Mouse (Mus musculus): ENCODE measurements around the gene Ackr1.
A peak's percentile ranks its signal among the peaks of the same experiment; 100 is the strongest.
"Not testable (repeated sequence)": the region's sequence is repeated elsewhere in the genome, so short reads cannot be mapped to it uniquely, and the experiment has no call there.

The Ackr1 gene

DNA sequence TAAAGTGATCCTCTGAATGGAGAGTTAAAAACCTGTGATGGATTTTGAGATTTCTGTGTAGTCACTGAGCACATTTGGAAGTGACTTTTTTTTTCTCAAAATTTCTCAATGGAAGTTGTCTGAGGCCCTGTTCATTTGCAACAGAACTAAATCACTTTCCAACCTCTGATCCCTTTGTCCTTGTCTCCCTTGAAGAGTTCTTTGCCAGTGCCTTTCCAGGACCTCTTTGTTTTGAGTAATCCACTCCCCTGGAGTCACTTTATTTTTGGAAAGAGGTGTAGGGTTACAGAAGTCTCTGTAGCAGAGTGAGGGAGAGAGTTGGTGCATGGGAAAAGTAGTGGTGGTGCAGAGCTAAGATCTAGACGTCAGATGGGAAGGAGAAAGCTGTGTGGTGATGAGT lies 15.0 kb upstream of the Ackr1 start:
- DNase-seq = no peak

DNA sequence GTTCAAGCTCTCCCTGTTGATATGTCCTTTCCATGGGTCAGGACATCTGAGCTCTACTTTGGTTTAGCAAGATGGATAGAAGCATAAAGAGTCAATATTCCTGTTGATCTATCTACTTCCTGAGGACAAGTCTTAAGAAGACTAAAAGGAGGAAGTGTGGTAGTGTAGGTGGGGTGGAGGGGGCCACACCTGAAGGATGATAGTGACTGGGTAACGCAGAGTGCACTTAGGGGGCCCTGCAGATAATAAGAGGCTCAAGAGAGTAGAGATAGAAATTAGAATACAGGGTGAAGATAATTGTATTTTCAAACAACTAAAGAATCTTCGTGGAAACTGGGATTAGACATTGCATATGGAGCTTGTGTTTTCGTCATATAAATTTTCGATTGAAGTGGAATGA lies 11.6 kb upstream of the Ackr1 start:
- no peak for DNase-seq

DNA sequence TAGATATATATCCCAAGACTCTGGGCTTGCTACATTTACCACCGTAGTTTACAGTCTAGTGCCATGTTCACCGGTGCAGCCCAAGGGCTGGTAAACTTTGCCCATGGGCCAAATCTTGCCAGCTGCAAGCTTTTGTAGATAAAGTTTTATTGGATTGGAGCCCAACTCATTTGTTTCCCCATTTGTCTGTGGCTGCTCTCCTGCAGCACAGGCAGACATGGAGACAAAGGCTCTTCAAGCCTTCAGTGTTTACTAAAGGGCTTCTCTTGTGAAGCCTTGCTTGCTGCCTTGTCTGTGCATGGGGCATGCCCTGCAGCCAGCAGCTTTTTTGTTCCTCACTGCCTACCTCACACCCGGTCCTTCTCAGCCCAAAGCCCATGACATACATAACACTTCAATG lies 10.4 kb upstream of the Ackr1 start:
- no peak for DNase-seq

DNA sequence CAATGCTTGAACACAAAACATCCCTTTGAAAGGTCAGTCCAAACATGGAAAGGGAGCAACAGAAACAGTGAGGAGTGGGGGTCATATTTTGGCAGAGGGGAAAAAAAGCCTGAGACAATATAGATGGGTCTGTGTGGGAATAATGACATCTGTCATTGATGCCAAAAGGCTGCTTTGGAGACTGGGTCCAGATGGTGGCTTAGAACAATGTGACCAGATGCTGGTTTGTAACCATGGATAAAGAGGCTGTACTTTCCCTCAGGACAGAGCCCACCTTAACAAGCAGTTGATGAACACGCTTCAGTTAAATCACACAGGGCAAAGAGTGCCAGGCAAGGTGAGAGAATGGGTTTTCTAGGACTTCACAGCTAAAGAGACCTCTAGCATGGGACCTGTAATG lies 8.9 kb upstream of the Ackr1 start:
- DNase-seq = peak in 1 of 2 experiments; percentile 42

DNA sequence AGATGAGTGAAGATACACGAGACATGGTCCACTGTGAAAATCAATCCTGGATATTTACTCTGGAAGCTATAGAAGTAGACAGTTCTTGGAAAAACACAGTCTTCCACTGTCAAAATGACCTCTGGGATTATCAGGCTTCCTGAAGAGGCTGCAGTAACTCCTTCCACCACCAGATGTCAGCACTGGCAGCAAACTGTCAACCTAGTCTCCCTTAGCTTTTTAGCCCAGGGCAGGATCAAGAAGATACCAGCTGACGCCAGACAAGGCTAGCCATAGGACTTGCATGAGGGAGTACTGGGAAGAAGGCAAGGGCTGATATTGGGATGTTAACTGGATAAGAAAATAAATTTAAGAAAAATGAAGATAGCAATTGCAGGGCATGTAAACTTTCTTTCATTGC lies 6.0 kb upstream of the Ackr1 start:
- DNase-seq = peak; percentile 87 to 91

DNA sequence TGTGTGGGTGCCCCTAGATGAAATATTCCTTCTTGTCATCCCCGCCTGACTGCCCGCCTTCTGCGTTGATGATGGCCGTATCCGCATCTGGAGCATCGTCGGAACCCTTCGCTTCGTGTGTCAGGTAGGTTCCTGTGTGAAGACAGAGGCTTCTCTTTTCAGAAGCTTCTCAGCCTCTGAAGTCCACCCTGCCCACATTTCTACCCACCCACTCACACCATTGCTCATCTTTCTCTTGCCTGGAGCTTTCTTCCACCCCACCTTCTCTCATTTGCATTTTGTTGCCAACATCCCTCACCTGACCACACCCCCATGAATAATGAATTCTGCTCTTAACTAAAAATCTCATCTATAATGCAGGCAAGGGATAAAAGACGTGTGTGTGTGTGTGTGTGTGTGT lies 3.5 kb upstream of the Ackr1 start:
- DNase-seq = no peak

DNA sequence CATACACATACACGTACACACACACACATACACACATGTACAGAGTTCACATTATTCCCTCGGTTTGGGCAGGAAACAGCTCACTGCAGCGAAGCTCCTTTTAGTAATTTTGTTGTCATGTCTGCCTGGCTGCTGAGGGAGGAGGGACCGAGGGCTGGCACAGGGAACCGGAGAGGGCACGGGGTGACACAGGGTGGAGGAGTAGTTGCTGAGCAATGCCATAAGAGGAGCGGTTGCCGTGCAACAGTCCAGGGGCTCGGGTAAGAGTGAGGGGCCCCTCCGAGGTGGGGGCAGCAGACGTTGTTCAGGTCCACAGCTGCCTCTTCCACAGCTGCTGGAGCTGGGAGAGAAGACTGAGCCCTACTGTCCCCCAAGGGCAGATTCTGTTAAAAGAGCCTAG lies 2.4 kb upstream of the Ackr1 start:
- no peak for DNase-seq

DNA sequence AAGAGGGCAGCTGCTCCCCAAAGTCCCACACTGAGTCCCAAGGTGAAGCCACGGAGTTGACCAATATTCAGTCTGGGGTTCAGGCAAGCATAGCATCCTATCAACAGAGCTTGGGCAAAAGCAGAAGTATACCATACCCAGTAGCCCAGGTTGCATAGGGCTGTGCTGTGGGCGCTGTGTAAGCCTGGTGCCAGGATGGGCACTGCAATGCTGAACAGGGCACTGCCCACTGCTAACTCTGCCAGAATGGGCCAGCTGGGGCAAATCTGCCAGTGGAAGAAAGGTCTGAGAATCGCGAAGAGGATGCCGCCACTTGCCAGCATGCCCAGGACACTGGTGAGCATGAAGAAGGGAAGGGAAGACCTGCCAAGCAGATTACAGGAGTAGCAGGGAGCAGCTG lies 1.1 kb downstream of the Ackr1 start:
- peak; percentile 77 to 83 for DNase-seq

DNA sequence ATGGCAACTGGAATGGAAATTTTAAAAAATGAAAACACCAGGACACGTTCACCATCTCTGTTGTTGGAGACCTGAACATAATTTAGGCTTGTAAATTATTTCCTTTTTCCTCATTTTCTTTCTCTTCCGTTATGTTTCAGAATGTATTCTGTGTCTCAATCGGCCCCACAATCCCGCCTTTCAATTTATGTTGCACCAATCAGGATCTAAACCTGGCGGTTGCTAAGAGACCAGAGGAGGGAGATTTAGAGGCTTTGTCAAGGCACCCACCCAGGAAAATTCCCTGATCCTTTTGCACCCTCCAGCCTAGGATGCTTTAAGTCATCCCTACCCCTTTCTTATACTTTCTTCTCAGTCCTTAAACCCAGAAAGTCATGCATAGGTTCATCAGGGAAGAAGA lies 3.8 kb downstream of the Ackr1 start:
- peak in 1 of 2 experiments; percentile 31 for DNase-seq

DNA sequence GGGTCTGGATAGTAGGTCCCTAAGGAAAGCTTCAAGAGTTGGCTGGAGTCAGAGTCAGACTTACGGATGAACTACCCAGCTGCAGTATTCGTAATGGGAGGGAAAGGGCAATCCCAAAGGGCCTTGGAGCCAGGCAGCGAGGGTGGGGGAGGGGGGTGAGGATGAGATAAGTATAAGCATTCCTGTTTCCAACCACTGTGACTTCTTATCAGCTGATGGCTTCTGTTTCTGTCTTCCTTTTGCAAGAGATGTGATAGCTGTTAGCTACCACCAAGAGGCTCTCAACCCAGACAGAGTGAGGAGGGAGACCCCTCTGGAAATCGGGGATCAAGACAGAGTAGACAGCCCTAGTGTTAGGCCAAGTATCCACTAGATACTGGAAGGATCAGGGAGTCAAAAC lies 4.4 kb downstream of the Ackr1 start:
- DNase-seq = peak in 1 of 2 experiments; percentile 9

DNA sequence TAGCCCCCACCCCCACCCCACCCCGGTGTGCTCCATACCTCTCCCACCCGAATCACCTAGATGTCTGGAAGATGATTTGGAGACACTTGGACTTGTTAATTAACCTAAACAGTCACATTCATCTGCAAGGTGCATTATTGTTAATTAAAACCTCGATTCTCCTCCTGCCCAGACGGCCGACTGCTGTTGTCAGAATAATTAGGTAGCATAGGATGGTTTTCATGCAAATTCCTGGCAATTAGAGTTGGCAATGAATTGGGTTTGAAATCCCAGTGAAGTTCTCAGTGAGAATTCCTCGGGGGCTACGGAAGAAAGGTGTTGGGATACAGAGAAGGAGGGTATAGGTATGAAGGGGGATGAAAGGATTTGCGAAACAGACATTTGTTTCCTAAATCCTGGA lies 5.1 kb downstream of the Ackr1 start:
- peak in 1 of 2 experiments; percentile 8 for DNase-seq

DNA sequence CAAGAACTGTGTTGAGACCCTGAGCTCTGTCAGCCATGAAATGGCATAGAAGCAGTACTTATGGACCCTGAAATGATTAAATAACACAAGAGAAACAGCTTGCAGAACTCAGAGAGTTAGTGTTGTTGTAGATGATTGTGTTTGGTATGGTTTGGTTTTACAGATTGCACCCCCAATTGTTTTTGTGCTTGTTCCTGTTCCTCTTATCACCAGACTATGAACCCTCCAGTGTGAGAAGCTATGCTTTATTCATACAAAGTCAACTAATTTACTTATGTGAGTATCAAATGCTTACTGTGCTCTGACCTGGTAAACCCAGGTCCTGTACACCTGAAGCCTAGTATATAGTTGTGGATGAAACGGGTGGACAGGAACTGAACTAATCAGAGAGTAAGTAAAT lies 7.0 kb downstream of the Ackr1 start:
- DNase-seq = no peak

DNA sequence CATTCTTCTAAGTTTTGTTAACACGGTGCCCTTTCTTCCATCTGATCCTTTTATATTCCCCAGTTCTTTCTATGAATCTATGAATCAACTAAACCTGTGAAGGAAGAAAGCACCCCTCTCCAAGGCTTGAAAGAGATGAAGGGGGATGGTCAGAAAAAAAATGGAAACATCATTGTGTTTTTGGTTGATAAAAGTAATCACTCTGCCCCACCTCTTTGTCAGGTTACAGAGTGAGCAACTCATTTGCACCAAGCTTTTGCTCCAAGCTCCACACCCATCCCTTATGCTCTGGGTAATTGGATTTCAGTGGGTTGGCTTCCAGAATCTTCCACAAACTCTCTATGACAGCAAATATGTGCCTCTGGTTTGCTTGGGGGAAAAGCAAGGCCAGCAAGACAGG lies 8.2 kb downstream of the Ackr1 start:
- peak in 1 of 2 experiments; percentile 16 for DNase-seq

DNA sequence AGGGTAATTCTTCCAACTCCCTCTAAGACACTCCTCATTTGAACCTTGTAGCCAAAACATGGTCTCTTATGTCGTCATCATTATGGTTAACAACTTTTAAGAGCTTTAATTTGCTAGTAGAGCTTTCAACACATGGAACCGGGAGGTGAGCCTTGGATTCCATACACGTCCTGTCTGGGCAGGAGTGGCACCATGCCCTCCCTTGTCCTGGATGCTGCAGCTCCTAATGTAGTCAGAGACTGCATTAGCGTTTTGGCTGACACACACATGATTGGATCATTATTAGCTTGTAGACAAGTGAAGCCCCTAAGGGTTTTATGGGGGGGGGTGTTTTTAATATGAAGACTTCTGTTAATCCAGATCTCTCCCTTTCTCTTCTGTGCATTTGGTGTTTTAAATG lies 8.6 kb downstream of the Ackr1 start:
- DNase-seq = peak; percentile 38 to 58

DNA sequence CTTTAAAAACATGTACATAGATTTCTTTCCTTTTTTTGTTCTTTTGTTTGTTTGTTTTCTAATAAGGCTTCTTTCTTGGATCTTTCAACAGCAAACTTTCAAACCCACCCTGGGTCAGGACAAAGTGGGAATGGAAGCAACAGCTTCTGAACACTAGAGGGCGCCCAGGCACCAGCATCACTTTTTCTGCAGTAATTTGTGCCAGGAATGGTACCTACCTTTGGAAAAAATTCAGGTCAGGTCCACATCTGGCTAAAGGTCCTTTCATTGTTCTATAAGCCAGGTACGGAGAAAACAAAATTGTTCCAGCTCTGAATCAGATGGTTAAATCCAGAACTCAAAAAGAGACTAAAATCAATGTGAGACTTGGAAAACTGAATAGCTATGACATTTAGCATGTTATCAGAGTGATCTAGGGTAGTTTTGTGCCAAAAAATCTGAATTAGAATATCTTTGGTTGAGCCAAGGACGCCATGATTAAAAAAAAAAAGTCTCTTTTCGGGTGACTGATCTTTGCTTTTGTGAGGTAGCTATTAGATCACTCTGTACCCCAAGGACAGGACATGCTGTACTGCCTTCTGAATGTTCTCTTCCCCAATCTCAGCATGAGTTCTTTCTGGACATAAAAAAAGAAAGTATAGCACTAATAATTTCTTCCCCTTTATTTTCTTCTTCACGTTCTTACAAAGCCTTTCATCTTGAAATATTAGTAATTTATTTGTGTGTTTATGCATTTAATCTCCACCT lies 9.5 kb downstream of the Ackr1 start:
- peak; percentile 80 to 88 for DNase-seq

DNA sequence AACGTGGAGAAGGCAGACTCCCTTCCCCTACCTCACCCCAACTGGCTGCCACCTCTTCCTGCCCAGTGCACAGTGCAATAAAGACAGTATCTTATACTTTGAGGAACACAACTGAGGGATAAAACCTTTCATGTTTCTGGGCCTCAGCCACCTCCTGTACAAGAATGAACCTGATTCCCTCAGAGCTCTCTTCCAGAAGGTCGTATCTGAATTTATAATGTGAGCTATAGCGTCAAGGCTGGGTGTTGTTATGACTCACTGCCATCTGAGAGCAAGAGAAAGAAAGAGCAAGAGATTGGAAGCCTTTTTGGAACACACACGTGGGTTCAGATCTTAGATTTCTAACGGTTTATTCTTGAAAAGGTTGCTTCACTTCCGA lies 11.3 kb downstream of the Ackr1 start:
- DNase-seq = no peak

DNA sequence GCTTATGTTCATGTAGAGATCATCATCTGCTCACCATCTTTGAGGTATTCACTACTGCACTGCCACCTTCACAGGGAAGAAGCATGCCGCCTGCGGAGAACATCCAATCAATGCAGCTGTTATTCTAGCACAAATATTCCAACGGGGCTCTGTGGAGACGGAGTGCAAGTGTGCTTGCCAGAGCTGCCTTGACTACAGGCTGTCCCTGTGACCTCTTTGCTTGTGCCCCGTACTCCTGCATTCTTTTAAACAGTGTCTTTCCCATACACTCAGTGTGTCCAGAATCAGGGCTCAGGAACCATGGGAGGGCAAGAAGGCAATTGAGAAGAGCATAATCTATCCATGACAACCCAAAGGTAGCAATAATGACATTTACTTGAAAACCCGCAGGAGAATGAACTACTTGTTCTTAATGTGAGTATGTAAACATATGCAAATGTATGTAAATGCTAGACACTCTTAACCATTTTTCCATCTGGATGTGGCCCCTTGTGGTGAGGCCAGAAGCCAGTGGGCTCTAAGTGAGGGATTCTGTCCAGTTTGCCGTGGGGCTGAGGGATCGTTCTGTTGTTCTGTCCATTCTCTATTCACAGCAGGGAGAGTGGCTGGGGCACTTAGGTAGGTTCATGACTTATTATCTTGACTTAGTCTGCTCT lies 11.8 kb downstream of the Ackr1 start:
- DNase-seq = no peak

DNA sequence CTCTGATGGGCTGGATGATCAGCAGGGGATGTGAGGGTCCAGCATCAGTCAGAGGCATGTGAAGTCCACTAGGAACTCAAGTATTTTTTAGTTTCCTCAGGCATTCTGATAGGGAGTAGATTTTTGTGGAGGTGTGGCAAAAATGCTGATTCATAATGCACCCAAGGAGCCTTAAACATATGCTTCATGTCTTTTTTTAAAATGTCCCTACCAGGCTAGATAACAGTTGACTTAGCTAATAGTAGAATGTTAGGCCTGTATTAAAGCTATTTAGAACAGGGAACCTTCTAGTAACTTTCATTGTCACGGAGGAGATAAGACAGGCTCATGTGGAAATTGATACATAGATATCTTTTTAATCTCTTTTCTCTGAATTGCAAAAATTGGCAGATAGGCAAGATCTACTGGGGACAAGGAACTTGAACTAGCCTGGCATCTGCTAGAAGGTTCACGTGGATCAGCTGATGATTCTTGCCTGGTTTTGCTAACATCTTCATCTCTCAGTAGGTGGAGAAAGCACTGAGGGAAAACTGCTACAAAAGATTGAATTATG lies 15.5 kb downstream of the Ackr1 start:
- DNase-seq = no peak

DNA sequence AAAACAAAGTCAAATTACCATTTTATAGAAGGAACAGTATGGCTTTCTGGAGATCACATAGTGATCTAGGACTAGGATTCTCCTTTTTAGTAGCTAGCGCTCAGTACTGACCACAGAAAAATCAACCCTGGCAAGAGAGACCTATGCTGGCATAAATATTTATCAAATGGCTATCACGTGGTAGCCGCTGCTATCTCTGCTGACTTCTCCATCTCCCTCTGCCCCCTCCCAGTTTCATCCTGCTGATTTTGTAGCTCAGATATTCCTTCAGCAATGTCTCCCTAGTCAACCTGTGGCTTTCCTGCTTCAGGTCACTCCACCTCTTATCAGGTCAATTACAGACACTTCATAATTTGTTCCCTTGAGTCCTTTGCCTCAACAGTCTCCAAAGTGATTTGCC lies 17.8 kb downstream of the Ackr1 start:
- DNase-seq = no peak

DNA sequence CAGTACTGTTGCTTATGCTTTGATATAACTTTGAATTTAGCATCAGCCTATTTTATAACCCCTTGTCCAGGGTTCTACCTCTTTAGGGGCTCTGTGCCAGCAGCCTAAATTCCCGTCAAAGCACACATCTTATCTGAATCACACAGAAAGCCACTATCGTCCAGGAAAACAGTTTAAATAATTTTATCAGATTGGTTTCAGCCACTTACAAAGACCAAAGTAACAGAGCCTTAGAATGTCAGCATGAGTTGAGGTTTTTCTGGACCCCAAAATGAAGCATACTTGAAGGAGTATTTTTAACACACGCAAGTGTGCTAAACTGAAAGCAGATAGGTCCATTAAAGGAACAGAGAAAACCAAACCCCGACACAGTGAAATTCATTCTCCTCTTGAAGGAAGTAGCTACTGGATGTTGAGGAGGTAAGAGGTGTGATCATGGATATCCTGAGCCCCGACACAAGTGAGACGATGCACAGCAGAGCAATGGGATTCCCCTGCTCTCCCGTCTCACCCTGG lies 20.0 kb downstream of the Ackr1 start:
- DNase-seq = not testable (repeated sequence)

DNA sequence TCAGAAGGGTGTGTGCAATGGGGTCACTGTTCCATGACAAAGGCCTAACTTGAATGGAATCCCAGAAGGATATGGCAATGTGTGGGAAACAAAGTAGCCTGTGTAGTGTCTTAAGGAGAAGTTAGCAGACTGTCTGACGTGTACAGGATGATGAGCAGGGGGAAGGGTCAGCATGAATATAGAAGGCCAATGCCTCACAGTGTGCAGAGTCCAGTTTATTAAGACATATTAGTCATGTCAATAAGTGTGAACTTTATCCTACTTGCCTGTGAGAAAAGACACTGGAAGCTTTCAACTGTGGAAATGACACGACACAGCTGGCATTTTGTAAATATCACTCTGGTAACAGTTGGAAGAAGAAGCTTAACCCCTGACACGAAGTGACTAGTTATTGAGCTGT lies 30.8 kb downstream of the Ackr1 start:
- DNase-seq = not testable (repeated sequence)
